Mouse (Mus musculus): ENCODE data around the gene Apol11b. TPM values are rescaled to one million over a fixed set of nuclear protein-coding genes. Genes with fewer than 3 reads are reported as not detected.
"Not testable (repeated sequence)": the region's sequence is repeated elsewhere in the genome, so short reads cannot be mapped to it uniquely, and the experiment has no call there.

Gene Apol11b
- not detected in 2 replicates for polyA plus RNA-seq (2014; fragmentation: Nextera tagmentation; extraction: Ambion mirVana)

GRCm38 (mm10) chr15:77643176-77643575, at the start of gene Apol11b:
Gene Apol11b (minus strand): TSS chr15:77643286.
- not testable (repeated sequence) for H3K9ac ChIP-seq (ENCODE audit: low read length); ATAC-seq (ENCODE audit: insufficient read depth, low FRiP score, low TSS enrichment); DNase-seq (ENCODE audit: low spot score); H3K27me3 ChIP-seq (ENCODE audit: control insufficient read depth, insufficient read depth, low read length); H3K27ac ChIP-seq (ENCODE audit: low read depth, low read length); H3K4me3 ChIP-seq (ENCODE audit: low read depth, low read length); H3K4me1 ChIP-seq (ENCODE audit: control insufficient read depth, insufficient read depth, low read length); H3K36me3 ChIP-seq (ENCODE audit: control insufficient read depth, insufficient read depth, low read length); H3K4me2 ChIP-seq (ENCODE audit: low read depth); H3K9me3 ChIP-seq (ENCODE audit: control insufficient read depth, low read length)
- WGBS = 76% methylated on average over 2 of the region's 2 CpGs

- H3K4me2 ChIP-seq (ENCODE audit: low read depth) = peak overlapping the region; percentile 42
- ATAC-seq (ENCODE audit: insufficient read depth, low FRiP score, low TSS enrichment); H3K36me3 ChIP-seq (ENCODE audit: control insufficient read depth, insufficient read depth, low read length); H3K4me1 ChIP-seq (ENCODE audit: control insufficient read depth, insufficient read depth, low read length); H3K27ac ChIP-seq (ENCODE audit: low read depth, low read length); H3K9me3 ChIP-seq (ENCODE audit: control insufficient read depth, low read length); H3K27me3 ChIP-seq (ENCODE audit: control insufficient read depth, insufficient read depth, low read length): not testable (repeated sequence)
- whole genome bisulfite sequencing = 7% methylated on average over 19 of the region's 20 CpGs
- H3K9ac ChIP-seq (ENCODE audit: low read length) = peak overlapping the region; percentile 15; the same call in 1 of the 2 replicates
- peak overlapping the region; percentile 18 for H3K4me3 ChIP-seq (ENCODE audit: low read depth, low read length)
- DNase-seq (ENCODE audit: low spot score) = peak; percentile 12
These were observed 48.6 kb upstream of the Apol11b start for GRCm38 (mm10) chr15:77691532-77692311.

- not testable (repeated sequence) for H3K27me3 ChIP-seq (ENCODE audit: control insufficient read depth, insufficient read depth, low read length); H3K9me3 ChIP-seq (ENCODE audit: control insufficient read depth, low read length); H3K4me1 ChIP-seq (ENCODE audit: control insufficient read depth, insufficient read depth, low read length); ATAC-seq (ENCODE audit: insufficient read depth, low FRiP score, low TSS enrichment); H3K4me3 ChIP-seq (ENCODE audit: low read depth, low read length); H3K36me3 ChIP-seq (ENCODE audit: control insufficient read depth, insufficient read depth, low read length); H3K9ac ChIP-seq (ENCODE audit: low read length); H3K4me2 ChIP-seq (ENCODE audit: low read depth); H3K27ac ChIP-seq (ENCODE audit: low read depth, low read length)
- 3% methylated on average over 8 of the region's 11 CpGs for WGBS
- peak; percentile 61 for DNase-seq (ENCODE audit: low spot score)
These were observed 40.9 kb upstream of the Apol11b start for GRCm38 (mm10) chr15:77683944-77684343.

- not testable (repeated sequence) for DNase-seq (ENCODE audit: low spot score); H3K27ac ChIP-seq (ENCODE audit: low read depth, low read length); H3K36me3 ChIP-seq (ENCODE audit: control insufficient read depth, insufficient read depth, low read length); H3K4me3 ChIP-seq (ENCODE audit: low read depth, low read length); ATAC-seq (ENCODE audit: insufficient read depth, low FRiP score, low TSS enrichment); H3K27me3 ChIP-seq (ENCODE audit: control insufficient read depth, insufficient read depth, low read length); H3K9me3 ChIP-seq (ENCODE audit: control insufficient read depth, low read length); H3K4me2 ChIP-seq (ENCODE audit: low read depth); H3K9ac ChIP-seq (ENCODE audit: low read length); H3K4me1 ChIP-seq (ENCODE audit: control insufficient read depth, insufficient read depth, low read length)
- WGBS = 70% methylated on average over 1 of the region's 1 CpGs
These were observed 31.0 kb upstream of the Apol11b start for GRCm38 (mm10) chr15:77674081-77674480.

- 29% methylated on average over 2 of the region's 2 CpGs for WGBS
- ATAC-seq (ENCODE audit: insufficient read depth, low FRiP score, low TSS enrichment) = not testable (repeated sequence)
These were observed 18.8 kb upstream of the Apol11b start for GRCm38 (mm10) chr15:77661841-77662240.

GRCm38 (mm10) chr15:77659773-77660172, 16.7 kb upstream of the Apol11b start:
- not testable (repeated sequence) for H3K4me3 ChIP-seq (ENCODE audit: low read depth, low read length); ATAC-seq (ENCODE audit: insufficient read depth, low FRiP score, low TSS enrichment); H3K9ac ChIP-seq (ENCODE audit: low read length); H3K9me3 ChIP-seq (ENCODE audit: control insufficient read depth, low read length); H3K4me2 ChIP-seq (ENCODE audit: low read depth); H3K27ac ChIP-seq (ENCODE audit: low read depth, low read length); H3K36me3 ChIP-seq (ENCODE audit: control insufficient read depth, insufficient read depth, low read length); H3K27me3 ChIP-seq (ENCODE audit: control insufficient read depth, insufficient read depth, low read length); H3K4me1 ChIP-seq (ENCODE audit: control insufficient read depth, insufficient read depth, low read length); DNase-seq (ENCODE audit: low spot score)
- 72% methylated on average over 1 of the region's 1 CpGs for WGBS

More at GRCm38 (mm10) chr15:77661841-77662240, 18.8 kb upstream of the Apol11b start:
- H3K4me3 ChIP-seq (ENCODE audit: low read depth, low read length); DNase-seq (ENCODE audit: low spot score); H3K27me3 ChIP-seq (ENCODE audit: control insufficient read depth, insufficient read depth, low read length); H3K36me3 ChIP-seq (ENCODE audit: control insufficient read depth, insufficient read depth, low read length); H3K4me1 ChIP-seq (ENCODE audit: control insufficient read depth, insufficient read depth, low read length); H3K9me3 ChIP-seq (ENCODE audit: control insufficient read depth, low read length); H3K4me2 ChIP-seq (ENCODE audit: low read depth); H3K27ac ChIP-seq (ENCODE audit: low read depth, low read length); H3K9ac ChIP-seq (ENCODE audit: low read length): not testable (repeated sequence)

GRCm38 (mm10) chr15:77651143-77651542, 8.1 kb upstream of the Apol11b start:
- H3K4me1 ChIP-seq (ENCODE audit: control insufficient read depth, insufficient read depth, low read length); H3K9me3 ChIP-seq (ENCODE audit: control insufficient read depth, low read length); H3K27me3 ChIP-seq (ENCODE audit: control insufficient read depth, insufficient read depth, low read length); DNase-seq (ENCODE audit: low spot score); H3K9ac ChIP-seq (ENCODE audit: low read length); H3K27ac ChIP-seq (ENCODE audit: low read depth, low read length); H3K4me2 ChIP-seq (ENCODE audit: low read depth); H3K36me3 ChIP-seq (ENCODE audit: control insufficient read depth, insufficient read depth, low read length); ATAC-seq (ENCODE audit: insufficient read depth, low FRiP score, low TSS enrichment); H3K4me3 ChIP-seq (ENCODE audit: low read depth, low read length): not testable (repeated sequence)

GRCm38 (mm10) chr15:77629822-77630221, 13.3 kb downstream of the Apol11b start:
- H3K27me3 ChIP-seq (ENCODE audit: control insufficient read depth, insufficient read depth, low read length); DNase-seq (ENCODE audit: low spot score); H3K36me3 ChIP-seq (ENCODE audit: control insufficient read depth, insufficient read depth, low read length); H3K27ac ChIP-seq (ENCODE audit: low read depth, low read length); H3K4me2 ChIP-seq (ENCODE audit: low read depth); H3K9me3 ChIP-seq (ENCODE audit: control insufficient read depth, low read length); ATAC-seq (ENCODE audit: insufficient read depth, low FRiP score, low TSS enrichment); H3K9ac ChIP-seq (ENCODE audit: low read length); H3K4me3 ChIP-seq (ENCODE audit: low read depth, low read length); H3K4me1 ChIP-seq (ENCODE audit: control insufficient read depth, insufficient read depth, low read length): not testable (repeated sequence)
- 71% methylated on average over 3 of the region's 3 CpGs for WGBS

- not testable (repeated sequence) for ATAC-seq (ENCODE audit: insufficient read depth, low FRiP score, low TSS enrichment); H3K27me3 ChIP-seq (ENCODE audit: control insufficient read depth, insufficient read depth, low read length); H3K36me3 ChIP-seq (ENCODE audit: control insufficient read depth, insufficient read depth, low read length); H3K9me3 ChIP-seq (ENCODE audit: control insufficient read depth, low read length); H3K9ac ChIP-seq (ENCODE audit: low read length); DNase-seq (ENCODE audit: low spot score); H3K4me3 ChIP-seq (ENCODE audit: low read depth, low read length); H3K27ac ChIP-seq (ENCODE audit: low read depth, low read length); H3K4me2 ChIP-seq (ENCODE audit: low read depth); H3K4me1 ChIP-seq (ENCODE audit: control insufficient read depth, insufficient read depth, low read length)
- 62% methylated on average over 9 of the region's 9 CpGs for WGBS
These were observed 14.4 kb downstream of the Apol11b start for GRCm38 (mm10) chr15:77628647-77629046.
